Mouse (Mus musculus): ENCODE data around the gene Pacrg. TPM values are rescaled to one million over a fixed set of nuclear protein-coding genes. Genes with fewer than 3 reads are reported as not detected.

Pacrg gene
- polyA plus RNA-seq, 1 experiment from 2014 or later: 0.57 TPM

GRCm38 (mm10) chr17:10519506-10520155 is 320.5 kb downstream of the Pacrg start:
- no peaks in the 10 kb centered on the region for H3K27me3 ChIP-seq (replicated peaks; ENCODE audit: control insufficient read depth, insufficient read depth, low read length)
- H3K27ac ChIP-seq (ENCODE audit: low read depth, low read length): no peak overlapping the region
- 38% methylated on average over 11 of the region's 11 CpGs for WGBS
- H3K4me1 ChIP-seq (replicated peaks; ENCODE audit: control insufficient read depth, insufficient read depth, low read length): no peaks in the 10 kb centered on the region
- H3K36me3 ChIP-seq (ENCODE audit: control insufficient read depth, insufficient read depth): no peaks in the 10 kb centered on the region
- no peaks in the 10 kb centered on the region for H3K9me3 ChIP-seq (ENCODE audit: control insufficient read depth)
- no peak overlapping the region for H3K4me3 ChIP-seq (ENCODE audit: low read depth, low read length)
- no peak overlapping the region for H3K4me2 ChIP-seq (replicated peaks; ENCODE audit: low read depth)
- ATAC-seq: no peak
- no peak overlapping the region for H3K9ac ChIP-seq (ENCODE audit: low read depth, low read length)
- no peak for TF ChIP-seq CTCF (IDR thresholded peaks at IDR 0.05; ENCODE audit: low read depth)

DNA sequence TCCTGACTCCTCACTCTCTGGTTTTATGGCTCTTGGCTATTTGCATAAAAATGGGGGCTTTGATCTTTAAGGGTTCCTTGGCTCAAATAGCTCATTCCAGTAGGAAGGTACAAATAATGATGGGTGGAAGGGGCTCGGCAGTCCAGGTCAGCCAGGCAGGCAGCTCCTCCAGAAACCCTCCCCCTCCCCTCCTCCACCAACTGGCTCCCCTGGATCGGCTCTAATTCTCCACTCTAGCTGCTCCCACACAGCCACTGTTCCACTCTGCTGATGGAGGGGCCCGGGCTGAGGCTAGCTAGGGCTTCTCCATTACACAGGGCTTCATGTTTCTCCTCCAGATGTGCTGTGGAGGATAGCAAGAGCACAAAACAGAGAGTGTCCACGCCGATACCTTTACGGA is 325.3 kb downstream of the Pacrg start:
- no peak overlapping the region for H3K9ac ChIP-seq (ENCODE audit: low read depth, low read length)
- H3K36me3 ChIP-seq (ENCODE audit: control insufficient read depth, insufficient read depth): no peaks in the 10 kb centered on the region
- no peaks in the 10 kb centered on the region for H3K27me3 ChIP-seq (replicated peaks; ENCODE audit: control insufficient read depth, insufficient read depth, low read length)
- no peaks in the 10 kb centered on the region for H3K9me3 ChIP-seq (ENCODE audit: control insufficient read depth)
- H3K4me2 ChIP-seq (replicated peaks; ENCODE audit: low read depth): no peak overlapping the region
- 66% methylated on average over 6 of the region's 6 CpGs for WGBS
- ATAC-seq: no peak
- no peak overlapping the region for H3K27ac ChIP-seq (ENCODE audit: low read depth, low read length)
- no peaks in the 10 kb centered on the region for H3K4me1 ChIP-seq (replicated peaks; ENCODE audit: control insufficient read depth, insufficient read depth, low read length)
- no peak overlapping the region for H3K4me3 ChIP-seq (ENCODE audit: low read depth, low read length)
- no peak for TF ChIP-seq CTCF (IDR thresholded peaks at IDR 0.05; ENCODE audit: low read depth)

DNA sequence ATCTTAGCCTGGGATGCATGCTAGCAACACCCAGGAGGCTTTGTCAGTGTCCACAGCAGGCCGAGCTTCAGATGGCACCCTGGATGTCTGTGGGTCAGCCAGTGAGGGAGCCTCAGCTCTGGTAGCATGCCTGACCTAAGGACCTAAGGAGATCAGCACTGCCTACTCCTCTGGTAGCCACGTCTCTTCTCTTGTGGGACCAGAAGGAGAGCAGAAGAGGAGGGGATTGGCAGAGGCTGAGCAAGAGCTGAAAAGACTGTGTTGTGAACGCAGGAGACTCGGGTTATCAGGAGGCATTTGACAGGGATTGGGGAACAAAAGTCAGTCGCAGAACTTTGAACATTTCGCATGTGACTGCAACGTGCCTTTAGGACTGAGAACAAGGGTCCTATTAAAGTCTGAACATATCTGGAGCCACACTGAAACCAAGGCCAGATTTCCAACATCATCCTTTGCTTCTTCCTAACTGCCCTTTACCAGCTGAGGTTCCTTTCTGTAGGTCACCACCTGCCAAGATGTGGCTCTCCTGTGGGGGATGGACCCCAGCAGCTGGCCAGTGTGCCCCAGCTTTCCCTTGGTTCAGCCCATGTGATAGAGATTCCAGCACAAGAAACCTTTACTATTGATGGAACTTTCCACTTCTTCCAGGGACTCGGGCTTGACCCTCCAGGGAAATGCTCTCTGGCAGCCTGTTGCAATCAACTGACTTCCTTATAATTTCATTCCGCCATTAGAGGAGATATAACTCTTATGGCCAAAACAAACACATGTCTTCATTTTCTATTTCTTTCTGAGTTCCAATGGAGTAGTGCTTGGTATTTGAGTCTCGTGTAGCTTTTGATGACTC is 329.0 kb downstream of the Pacrg start:
- TF ChIP-seq CTCF (IDR thresholded peaks at IDR 0.05; ENCODE audit: low read depth): no peak
- Histone ChIP-seq H3K9ac (ENCODE audit: low read depth, low read length) (no peak overlapping the region), H3K36me3 (ENCODE audit: control insufficient read depth, insufficient read depth) (no peaks in the 10 kb centered on the region), H3K27me3 (replicated peaks; ENCODE audit: control insufficient read depth, insufficient read depth, low read length) (no peaks in the 10 kb centered on the region), H3K9me3 (ENCODE audit: control insufficient read depth) (no peaks in the 10 kb centered on the region), H3K4me1 (replicated peaks; ENCODE audit: control insufficient read depth, insufficient read depth, low read length) (no peaks in the 10 kb centered on the region), H3K27ac (ENCODE audit: low read depth, low read length) (no peak overlapping the region), H3K4me2 (replicated peaks; ENCODE audit: low read depth) (no peak overlapping the region), H3K4me3 (ENCODE audit: low read depth, low read length) (no peak overlapping the region)
- WGBS: 72% methylated on average over 10 of the region's 10 CpGs
- ATAC-seq: no peak

GRCm38 (mm10) chr17:10510467-10510866 is 329.6 kb downstream of the Pacrg start:
- no peak overlapping the region for H3K9ac ChIP-seq (ENCODE audit: low read depth, low read length)
- no peak overlapping the region for H3K4me2 ChIP-seq (replicated peaks; ENCODE audit: low read depth)
- H3K4me1 ChIP-seq (replicated peaks; ENCODE audit: control insufficient read depth, insufficient read depth, low read length): no peaks in the 10 kb centered on the region
- TF ChIP-seq CTCF (IDR thresholded peaks at IDR 0.05; ENCODE audit: low read depth): no peak
- no peak for ATAC-seq
- H3K4me3 ChIP-seq (ENCODE audit: low read depth, low read length): no peak overlapping the region
- H3K9me3 ChIP-seq (ENCODE audit: control insufficient read depth): no peaks in the 10 kb centered on the region
- WGBS: 51% methylated on average over 5 of the region's 5 CpGs
- no peaks in the 10 kb centered on the region for H3K36me3 ChIP-seq (ENCODE audit: control insufficient read depth, insufficient read depth)
- H3K27me3 ChIP-seq (replicated peaks; ENCODE audit: control insufficient read depth, insufficient read depth, low read length): no peaks in the 10 kb centered on the region
- no peak overlapping the region for H3K27ac ChIP-seq (ENCODE audit: low read depth, low read length)

DNA sequence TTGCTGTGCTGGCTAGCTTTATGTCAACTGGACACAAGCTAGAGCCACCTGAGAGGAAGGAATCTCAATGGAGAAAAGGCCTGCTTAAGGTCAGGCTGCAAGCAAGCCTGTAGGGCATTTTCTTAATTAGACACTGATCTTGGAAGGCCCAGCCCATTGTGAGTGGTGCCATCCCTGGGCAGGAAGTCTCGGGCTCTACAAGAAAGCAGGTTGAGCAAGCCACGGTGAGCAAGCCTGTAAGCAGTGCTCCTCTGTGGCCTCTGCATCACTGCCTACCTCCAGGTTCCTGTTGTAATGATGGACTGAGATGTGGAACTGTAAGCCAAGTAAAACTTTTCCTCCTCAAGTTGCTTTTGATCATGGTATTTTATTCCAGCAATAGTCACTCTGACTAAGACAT is 332.0 kb downstream of the Pacrg start:
- TF ChIP-seq CTCF (IDR thresholded peaks at IDR 0.05; ENCODE audit: low read depth): no peak
- ATAC-seq: no peak
- 78% methylated on average over 2 of the region's 2 CpGs for WGBS
- no peaks in the 10 kb centered on the region for H3K4me1 ChIP-seq (replicated peaks; ENCODE audit: control insufficient read depth, insufficient read depth, low read length)
- no peak overlapping the region for H3K4me2 ChIP-seq (replicated peaks; ENCODE audit: low read depth)
- H3K27me3 ChIP-seq (replicated peaks; ENCODE audit: control insufficient read depth, insufficient read depth, low read length): no peaks in the 10 kb centered on the region
- no peaks in the 10 kb centered on the region for H3K9me3 ChIP-seq (ENCODE audit: control insufficient read depth)
- H3K4me3 ChIP-seq (ENCODE audit: low read depth, low read length): no peak overlapping the region
- no peak overlapping the region for H3K27ac ChIP-seq (ENCODE audit: low read depth, low read length)
- H3K9ac ChIP-seq (ENCODE audit: low read depth, low read length): no peak overlapping the region
- H3K36me3 ChIP-seq (ENCODE audit: control insufficient read depth, insufficient read depth): no peaks in the 10 kb centered on the region

DNA sequence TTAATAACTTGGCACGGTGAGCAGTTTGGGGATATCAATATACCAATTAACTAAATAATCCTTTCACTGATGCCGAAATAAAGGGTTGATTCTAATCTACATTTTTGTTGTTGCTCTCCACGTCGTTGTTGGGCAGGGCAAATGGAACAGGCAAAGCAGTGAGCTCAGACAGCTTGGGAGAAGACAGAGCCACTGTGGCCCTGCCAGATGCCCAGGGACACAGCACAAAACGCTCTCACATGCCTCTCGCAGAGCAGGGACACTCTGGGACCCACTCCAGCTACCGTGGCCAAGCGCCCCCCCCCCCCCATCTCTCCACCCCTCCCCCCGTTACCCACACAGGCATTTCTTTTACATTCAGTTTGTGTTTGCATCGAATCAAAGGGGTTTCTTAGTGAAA is 332.6 kb downstream of the Pacrg start:
- no peak overlapping the region for H3K9ac ChIP-seq (ENCODE audit: low read depth, low read length)
- no peaks in the 10 kb centered on the region for H3K36me3 ChIP-seq (ENCODE audit: control insufficient read depth, insufficient read depth)
- WGBS: 69% methylated on average over 10 of the region's 10 CpGs
- ATAC-seq: no peak
- H3K27me3 ChIP-seq (replicated peaks; ENCODE audit: control insufficient read depth, insufficient read depth, low read length): no peaks in the 10 kb centered on the region
- no peaks in the 10 kb centered on the region for H3K9me3 ChIP-seq (ENCODE audit: control insufficient read depth)
- H3K4me3 ChIP-seq (ENCODE audit: low read depth, low read length): no peak overlapping the region
- H3K27ac ChIP-seq (ENCODE audit: low read depth, low read length): no peak overlapping the region
- no peak for TF ChIP-seq CTCF (IDR thresholded peaks at IDR 0.05; ENCODE audit: low read depth)
- no peak overlapping the region for H3K4me2 ChIP-seq (replicated peaks; ENCODE audit: low read depth)
- H3K4me1 ChIP-seq (replicated peaks; ENCODE audit: control insufficient read depth, insufficient read depth, low read length): no peaks in the 10 kb centered on the region
